Mouse (Mus musculus) E14TG2a.4 (cell line): ENCODE results near the gene Bri3.

Experiments used
- H3K27me3 ChIP-seq: 2 replicates; pipeline ENCODE4 v1.6.1; 2014; ENCODE audit warnings: low read length, control low read depth; ENCODE audit not compliant: insufficient read depth
- H3K36me3 ChIP-seq: 2 replicates; pipeline ENCODE4 v1.6.1; 2014; ENCODE audit warnings: low read length, control low read depth; ENCODE audit not compliant: insufficient read depth
- H3K4me1 ChIP-seq: replicated peaks from 2 replicates; pipeline ENCODE4 v1.6.1; 2014; ENCODE audit warnings: low read depth, low read length, control low read depth
- H3K4me3 ChIP-seq: replicated peaks from 2 replicates; pipeline ENCODE4 v1.5.1; 2014; ENCODE audit warnings: mild to moderate bottlenecking, low read length
- H3K9me3 ChIP-seq: 2 replicates; pipeline ENCODE4 v1.6.1; 2014; ENCODE audit warnings: low read length, control low read depth
- CTCF ChIP-seq: conservative IDR thresholded peaks from 2 replicates; pipeline ENCODE4 v1.5.1; 2014; ENCODE audit warnings: low read length
- NANOG ChIP-seq: IDR thresholded peaks from 2 replicates; pipeline ENCODE4 v1.6.1; 2014; ENCODE audit warnings: borderline replicate concordance, low read length, mixed read lengths
- POU5F1 ChIP-seq: IDR thresholded peaks from 2 replicates; pipeline ENCODE4 v1.6.1; 2014; ENCODE audit warnings: low read length, borderline replicate concordance

The Bri3 gene

GRCm38 (mm10) chr5:144226220-144226619 lies 18.0 kb upstream of the Bri3 start:
- Histone ChIP-seq H3K4me1 (peaks cover 42% of the 10 kb centered on the region), H3K36me3 (no peaks in the 10 kb centered on the region), H3K9me3 (peaks cover 11% of the 10 kb centered on the region), H3K4me3 (peak overlapping the region; percentile 70), H3K27me3 (0 out of 2 replicates have a peak, but pooled peaks cover 2% of the 10 kb centered on the region)
- TF ChIP-seq POU5F1 (no peak), NANOG (no peak), CTCF (no peak)

- Histone ChIP-seq H3K36me3 (no peaks in the 10 kb centered on the region), H3K9me3 (peaks cover 27% of the 10 kb centered on the region), H3K4me3 (no peak overlapping the region), H3K4me1 (peaks cover 14% of the 10 kb centered on the region), H3K27me3 (no peaks in the 10 kb centered on the region)
- TF ChIP-seq NANOG, result no peak
- no peak for TF ChIP-seq CTCF
- TF ChIP-seq POU5F1, result no peak
These were observed 14.0 kb upstream of the Bri3 start for GRCm38 (mm10) chr5:144230216-144230615.

GRCm38 (mm10) chr5:144231410-144231809 lies 12.8 kb upstream of the Bri3 start:
- Histone ChIP-seq H3K9me3 (peaks cover 31% of the 10 kb centered on the region), H3K27me3 (no peaks in the 10 kb centered on the region), H3K4me1 (peaks cover 8% of the 10 kb centered on the region), H3K36me3 (no peaks in the 10 kb centered on the region), H3K4me3 (no peak overlapping the region)
- TF ChIP-seq CTCF (0 out of 2 replicates have a peak, but pooled peaks have one; percentile 6), NANOG (no peak)

- no peaks in the 10 kb centered on the region for H3K4me1 ChIP-seq
- no peak overlapping the region for H3K4me3 ChIP-seq
- no peak for TF ChIP-seq NANOG
- TF ChIP-seq CTCF, result no peak
- no peak for TF ChIP-seq POU5F1
- H3K27me3 ChIP-seq, result no peaks in the 10 kb centered on the region
- no peaks in the 10 kb centered on the region for H3K36me3 ChIP-seq
- H3K9me3 ChIP-seq, result peaks cover 38% of the 10 kb centered on the region
These were observed 11.7 kb upstream of the Bri3 start for GRCm38 (mm10) chr5:144232531-144232930.

- H3K36me3 ChIP-seq, result no peaks in the 10 kb centered on the region
- no peaks in the 10 kb centered on the region for H3K27me3 ChIP-seq
- H3K4me1 ChIP-seq, result no peaks in the 10 kb centered on the region
- H3K4me3 ChIP-seq, result no peak overlapping the region
- TF ChIP-seq CTCF (no peak), NANOG (no peak), POU5F1 (no peak)
- H3K9me3 ChIP-seq, result peaks cover 38% of the 10 kb centered on the region
These were observed 10.0 kb upstream of the Bri3 start for GRCm38 (mm10) chr5:144234222-144234621.

- H3K36me3 ChIP-seq, result no peaks in the 10 kb centered on the region
- no peak overlapping the region for H3K4me3 ChIP-seq
- TF ChIP-seq NANOG, result no peak
- no peak for TF ChIP-seq POU5F1
- no peak for TF ChIP-seq CTCF
- no peaks in the 10 kb centered on the region for H3K4me1 ChIP-seq
- H3K9me3 ChIP-seq, result peaks cover 38% of the 10 kb centered on the region
- no peaks in the 10 kb centered on the region for H3K27me3 ChIP-seq
These were observed 9.5 kb upstream of the Bri3 start for GRCm38 (mm10) chr5:144234714-144235113.

- no peak for TF ChIP-seq NANOG
- TF ChIP-seq CTCF, result no peak
- TF ChIP-seq POU5F1, result no peak
- H3K36me3 ChIP-seq, result no peaks in the 10 kb centered on the region
- no peak overlapping the region for H3K4me3 ChIP-seq
- H3K4me1 ChIP-seq, result 0 out of 2 replicates have a peak, but pooled peaks cover 5% of the 10 kb centered on the region
- no peaks in the 10 kb centered on the region for H3K27me3 ChIP-seq
- H3K9me3 ChIP-seq, result peaks cover 24% of the 10 kb centered on the region
These were observed 5.3 kb upstream of the Bri3 start for GRCm38 (mm10) chr5:144238969-144239368.

- H3K36me3 ChIP-seq, result no peaks in the 10 kb centered on the region
- H3K4me1 ChIP-seq, result 0 out of 2 replicates have a peak, but pooled peaks cover 5% of the 10 kb centered on the region
- no peaks in the 10 kb centered on the region for H3K27me3 ChIP-seq
- no peak overlapping the region for H3K4me3 ChIP-seq
- TF ChIP-seq CTCF (no peak), POU5F1 (no peak), NANOG (no peak)
- peaks cover 6% of the 10 kb centered on the region for H3K9me3 ChIP-seq
These were observed 1.4 kb downstream of the Bri3 start for GRCm38 (mm10) chr5:144245592-144245991.

GRCm38 (mm10) chr5:144246669-144247068 lies 2.4 kb downstream of the Bri3 start:
- H3K36me3 ChIP-seq, result no peaks in the 10 kb centered on the region
- TF ChIP-seq NANOG (no peak), CTCF (no peak)
- H3K9me3 ChIP-seq, result peaks cover 6% of the 10 kb centered on the region
- no peaks in the 10 kb centered on the region for H3K27me3 ChIP-seq
- peaks cover 10% of the 10 kb centered on the region; the same call in 1 of the 2 replicates for H3K4me1 ChIP-seq
- H3K4me3 ChIP-seq, result no peak overlapping the region
